Mouse (Mus musculus): ENCODE measurements at regions not wholly inside any gene's neighbourhood (a gene's known extent, or its start where the extent isn't known, plus 50 kb on each side); places are given as distances from the start of the nearest gene placed in this dataset.

DNA sequence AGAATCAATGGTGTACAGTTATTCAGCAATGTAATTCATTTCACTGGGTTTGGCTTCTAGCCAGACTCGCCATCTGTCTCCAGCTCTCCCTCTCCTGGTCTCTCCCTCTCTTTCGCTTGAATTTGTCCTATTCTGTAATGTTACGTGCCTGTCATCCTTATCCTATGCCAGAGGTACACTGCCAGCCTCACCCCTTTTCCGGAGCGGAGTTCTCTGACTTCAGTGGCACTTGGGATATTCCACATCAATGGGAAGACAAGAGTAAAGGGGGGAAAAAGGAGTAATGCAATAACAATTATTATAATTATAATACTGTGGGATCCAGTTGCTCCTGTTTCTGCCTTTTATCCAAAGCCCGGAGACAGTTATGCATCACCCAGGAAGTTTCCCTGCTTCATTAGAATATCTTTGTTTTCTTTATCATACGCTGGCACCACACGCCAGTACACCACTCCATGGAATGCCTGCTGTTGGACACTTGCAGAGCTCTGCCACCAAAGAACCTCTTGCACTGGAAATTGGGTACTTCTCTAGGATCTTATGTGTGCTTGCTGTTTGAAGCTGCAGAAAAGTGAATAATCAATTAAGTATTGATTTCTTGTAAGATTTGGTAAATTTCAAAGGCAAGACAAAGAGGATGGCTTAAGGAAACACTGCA, 953.6 kb upstream of the Gm8797 start:
- Histone ChIP-seq H3K27me3 (ENCODE audit: control insufficient read depth in 1 of 2, insufficient read depth in 2 of 2, low read length in 2 of 2) (no peaks in the 10 kb centered on the region), H3K4me1 (ENCODE audit: control insufficient read depth in 1 of 2, insufficient read depth in 2 of 2, low read length in 2 of 2) (no peaks in the 10 kb centered on the region), H3K9ac (ENCODE audit: control insufficient read depth, low read depth, low read length, poor library complexity, severe bottlenecking) (no peak overlapping the region), H3K79me2 (ENCODE audit: control insufficient read depth, insufficient read depth, low read length, poor library complexity) (no peaks in the 10 kb centered on the region), H3K36me3 (ENCODE audit: control insufficient read depth in 1 of 2, insufficient read depth in 2 of 2, low read length in 2 of 2) (no peaks in the 10 kb centered on the region), H3K4me3 (ENCODE audit: control insufficient read depth in 1 of 2, insufficient read depth in 1 of 2, low read depth in 2 of 2, low read length in 2 of 2) (no peak overlapping the region), H3K27ac (ENCODE audit: control insufficient read depth, low read depth, low read length) (no peak overlapping the region), H3K9me3 (replicated peaks; ENCODE audit: insufficient read depth, low read length) (no peaks in the 10 kb centered on the region)
- no peak for DNase-seq (ENCODE audit: low read depth, low spot score)
- TF ChIP-seq SMC3 (IDR thresholded peaks at IDR 0.05; ENCODE audit: low read depth, low read length) (no peak), BHLHE40 (IDR thresholded peaks at IDR 0.05; ENCODE audit: borderline replicate concordance, low read depth, low read length) (no peak), E2F4 (IDR thresholded peaks at IDR 0.05; ENCODE audit: borderline replicate concordance, low read depth, low read length) (no peak), POLR2AphosphoS5 (IDR thresholded peaks at IDR 0.05; ENCODE audit: borderline replicate concordance, low read depth, low read length) (no peak), USF1 (IDR thresholded peaks at IDR 0.05; ENCODE audit: low read depth, low read length) (no peak), GATA1 (IDR thresholded peaks at IDR 0.05; ENCODE audit: low read depth, low read length) (no peak), TBP (IDR thresholded peaks at IDR 0.05; ENCODE audit: low read depth, low read length) (no peak), SIN3A (IDR thresholded peaks at IDR 0.05; ENCODE audit: low read length) (no peak), RAD21 (IDR thresholded peaks at IDR 0.05; ENCODE audit: low read depth, low read length) (no peak), ZC3H11A (IDR thresholded peaks at IDR 0.05; ENCODE audit: low read depth, low read length) (no peak), TCF12 (IDR thresholded peaks at IDR 0.05; ENCODE audit: low read depth, low read length) (no peak), CHD2 (IDR thresholded peaks at IDR 0.05; ENCODE audit: low read length) (no peak), HCFC1 (IDR thresholded peaks at IDR 0.05; ENCODE audit: low read depth, low read length) (no peak), MAFK (IDR thresholded peaks at IDR 0.05; ENCODE audit: borderline replicate concordance, low read depth, low read length) (no peak), GABPA (IDR thresholded peaks at IDR 0.05; ENCODE audit: low read depth, low read length) (no peak), CHD1 (IDR thresholded peaks at IDR 0.05; ENCODE audit: low read depth, low read length) (no peak), NELFE (IDR thresholded peaks at IDR 0.05; ENCODE audit: low read depth, low read length) (no peak)

- no peak for DNase-seq (ENCODE audit: low read depth, low spot score)
- H3K4me1 ChIP-seq (ENCODE audit: control insufficient read depth in 1 of 2, insufficient read depth in 2 of 2, low read length in 2 of 2): no peaks in the 10 kb centered on the region
- no peaks in the 10 kb centered on the region for H3K79me2 ChIP-seq (ENCODE audit: control insufficient read depth, insufficient read depth, low read length, poor library complexity)
- H3K27ac ChIP-seq (ENCODE audit: control insufficient read depth, low read depth, low read length): no peak overlapping the region
- TF ChIP-seq EP300 (IDR thresholded peaks at IDR 0.05; ENCODE audit: low read depth in 1 of 2, low read length in 2 of 2): no peak
- TF ChIP-seq CHD1 (IDR thresholded peaks at IDR 0.05; ENCODE audit: low read depth, low read length): no peak
- TF ChIP-seq POLR2A (IDR thresholded peaks at IDR 0.05; ENCODE audit: control insufficient read depth in 1 of 2, insufficient read depth in 1 of 2, low read depth in 1 of 2, low read length in 2 of 2, poor library complexity in 1 of 2): no peak
- no peak for TF ChIP-seq MYC (IDR thresholded peaks at IDR 0.05; ENCODE audit: low read depth, low read length)
- H3K9me3 ChIP-seq (replicated peaks; ENCODE audit: insufficient read depth, low read length): no peaks in the 10 kb centered on the region
- H3K27me3 ChIP-seq (ENCODE audit: control insufficient read depth in 1 of 2, insufficient read depth in 2 of 2, low read length in 2 of 2): no peaks in the 10 kb centered on the region
- no peaks in the 10 kb centered on the region for H3K36me3 ChIP-seq (ENCODE audit: control insufficient read depth in 1 of 2, insufficient read depth in 2 of 2, low read length in 2 of 2)
- H3K9ac ChIP-seq (ENCODE audit: control insufficient read depth, low read depth, low read length, poor library complexity, severe bottlenecking): no peak overlapping the region
- H3K4me3 ChIP-seq (ENCODE audit: control insufficient read depth in 1 of 2, insufficient read depth in 1 of 2, low read depth in 2 of 2, low read length in 2 of 2): no peak overlapping the region
Observed at GRCm38 (mm10) chr3:4797567-4797940, 953.1 kb upstream of the Gm8797 start.
